Mouse (Mus musculus) adipocyte (in vitro differentiated cells): Measurements from ENCODE around the gene Igsf3.

Experiments
- DNase-seq: peaks from one replicate; pipeline ENCODE4 v3.0.0-alpha.2; 2016; ENCODE audit warnings: low spot score

Gene Igsf3

GRCm38 (mm10) chr3:101372345-101372980, 4.4 kb upstream of the Igsf3 start:
- peak; percentile 36 for DNase-seq

- DNase-seq, result no peak
These were observed 557 bp downstream of the Igsf3 start for GRCm38 (mm10) chr3:101377256-101378024.

- DNase-seq, result no peak
These were observed 1.2 kb downstream of the Igsf3 start for GRCm38 (mm10) chr3:101378102-101378501.

- DNase-seq, result peak; percentile 48
These were observed 2.9 kb downstream of the Igsf3 start for GRCm38 (mm10) chr3:101379789-101380188.

- DNase-seq, result no peak
These were observed 4.8 kb downstream of the Igsf3 start for GRCm38 (mm10) chr3:101381691-101382090.

GRCm38 (mm10) chr3:101382751-101383150, 5.9 kb downstream of the Igsf3 start:
- no peak for DNase-seq

- DNase-seq, result no peak
These were observed 9.6 kb downstream of the Igsf3 start for GRCm38 (mm10) chr3:101386430-101387016.

- no peak for DNase-seq
These were observed 11.0 kb downstream of the Igsf3 start for GRCm38 (mm10) chr3:101387849-101388248.

- DNase-seq, result no peak
These were observed 12.7 kb downstream of the Igsf3 start for GRCm38 (mm10) chr3:101389566-101389965.

- no peak for DNase-seq
These were observed 13.6 kb downstream of the Igsf3 start for GRCm38 (mm10) chr3:101390472-101390871.

GRCm38 (mm10) chr3:101391991-101392390, 15.1 kb downstream of the Igsf3 start:
- DNase-seq, result no peak

GRCm38 (mm10) chr3:101393103-101393644, 16.3 kb downstream of the Igsf3 start:
- DNase-seq, result no peak

- DNase-seq, result no peak
These were observed 17.0 kb downstream of the Igsf3 start for GRCm38 (mm10) chr3:101393659-101394539.

- no peak for DNase-seq
These were observed 18.5 kb downstream of the Igsf3 start for GRCm38 (mm10) chr3:101395341-101395740.

- DNase-seq, result no peak
These were observed 19.2 kb downstream of the Igsf3 start for GRCm38 (mm10) chr3:101396061-101396460.

GRCm38 (mm10) chr3:101396726-101397263, 19.9 kb downstream of the Igsf3 start:
- DNase-seq, result no peak

GRCm38 (mm10) chr3:101397422-101397821, 20.5 kb downstream of the Igsf3 start:
- DNase-seq, result peak; percentile 59

GRCm38 (mm10) chr3:101398071-101398786, 21.3 kb downstream of the Igsf3 start:
- peak; percentile 60 for DNase-seq

- peak; percentile 18 for DNase-seq
These were observed 22.0 kb downstream of the Igsf3 start for GRCm38 (mm10) chr3:101398877-101399276.

GRCm38 (mm10) chr3:101401501-101401900, 24.6 kb downstream of the Igsf3 start:
- peak; percentile 38 for DNase-seq
